Mouse (Mus musculus) myocyte (in vitro differentiated cells): ENCODE results near the gene Acadsb. TPM values are rescaled to one million over a fixed set of nuclear protein-coding genes. Genes with fewer than 3 reads are reported as not detected.
A peak's percentile ranks its signal among the peaks of the same experiment; 100 is the strongest.
"Not testable (repeated sequence)": the region's sequence is repeated elsewhere in the genome, so short reads cannot be mapped to it uniquely, and the experiment has no call there.

Source experiments
- H3K27me3 ChIP-seq: one replicate; pipeline ENCODE4 v1.6.1; 2011; ENCODE audit not compliant: control insufficient read depth, insufficient read depth, insufficient read length
- H3K36me3 ChIP-seq: one replicate; pipeline ENCODE4 v1.6.1; 2011; ENCODE audit not compliant: control insufficient read depth, insufficient read depth
- H3K4me2 ChIP-seq: one replicate; pipeline ENCODE4 v1.6.1; 2011; ENCODE audit warnings: low read depth, control low read depth
- H3K4me3 ChIP-seq: one replicate; pipeline ENCODE4 v1.5.1; 2011; ENCODE audit warnings: mild to moderate bottlenecking, control low read depth, moderate library complexity
- H3K79me2 ChIP-seq: one replicate; pipeline ENCODE4 v1.6.1; 2011; ENCODE audit not compliant: control insufficient read depth, insufficient read depth
- H3ac ChIP-seq: one replicate; pipeline ENCODE4 v1.6.1; 2011; ENCODE audit not compliant: control insufficient read depth, insufficient read length
- CEBPB ChIP-seq: IDR thresholded peaks from 2 replicates; pipeline ENCODE4 v1.6.1; 2011; ENCODE audit warnings: mild to moderate bottlenecking, moderate library complexity; ENCODE audit not compliant: poor library complexity, insufficient read depth, severe bottlenecking
- E2F4 ChIP-seq: IDR thresholded peaks from one replicate; pipeline ENCODE4 v1.6.1; 2011; ENCODE audit warnings: mild to moderate bottlenecking, control low read depth, moderate library complexity; ENCODE audit not compliant: insufficient read depth
- MAX ChIP-seq: IDR thresholded peaks from one replicate; pipeline ENCODE4 v1.6.1; 2011; ENCODE audit warnings: low read depth, mild to moderate bottlenecking, control low read depth
- MYOD1 ChIP-seq, 3 experiments: IDR thresholded peaks; one replicate each; pipeline ENCODE4 v1.6.1; 2011; ENCODE audit warnings: control low read depth in 2 of 3, low read depth in 2 of 3, mild to moderate bottlenecking in 2 of 3, moderate library complexity in 1 of 3; ENCODE audit not compliant: insufficient read length in 2 of 3, control insufficient read depth in 1 of 3
- MYOG ChIP-seq, 3 experiments: IDR thresholded peaks; one replicate each; pipeline ENCODE4 v1.6.1; 2011; ENCODE audit warnings: control low read depth in 2 of 3, low read depth in 2 of 3, mild to moderate bottlenecking in 2 of 3; ENCODE audit not compliant: insufficient read length in 2 of 3, control insufficient read depth in 1 of 3, insufficient read depth in 1 of 3
- POLR2A ChIP-seq: IDR thresholded peaks from one replicate; pipeline ENCODE4 v1.6.1; 2011; ENCODE audit warnings: low read depth, mild to moderate bottlenecking, control low read depth, moderate library complexity; ENCODE audit not compliant: insufficient read length
- POLR2AphosphoS2 ChIP-seq: IDR thresholded peaks from one replicate; pipeline ENCODE4 v1.6.1; 2011; ENCODE audit warnings: low read depth, control low read depth; ENCODE audit not compliant: insufficient read length
- REST ChIP-seq: IDR thresholded peaks from one replicate; pipeline ENCODE4 v1.6.1; 2011; ENCODE audit warnings: mild to moderate bottlenecking, control low read depth, moderate library complexity; ENCODE audit not compliant: insufficient read depth, insufficient read length
- SRF ChIP-seq: IDR thresholded peaks from one replicate; pipeline ENCODE4 v1.6.1; 2011; ENCODE audit warnings: low read depth; ENCODE audit not compliant: control insufficient read depth, insufficient read length
- TCF12 ChIP-seq: IDR thresholded peaks from one replicate; pipeline ENCODE4 v1.6.1; 2011; ENCODE audit warnings: mild to moderate bottlenecking, control low read depth; ENCODE audit not compliant: poor library complexity, insufficient read depth, severe bottlenecking
- TCF3 ChIP-seq: IDR thresholded peaks from one replicate; pipeline ENCODE4 v1.6.1; 2011; ENCODE audit warnings: low read depth, control low read depth; ENCODE audit not compliant: insufficient read length
- USF1 ChIP-seq: IDR thresholded peaks from one replicate; pipeline ENCODE4 v1.6.1; 2011; ENCODE audit warnings: low read depth, mild to moderate bottlenecking, control low read depth, moderate library complexity
- polyA plus RNA-seq: library from polyadenylated mRNA; unstranded; fragments of >200 nt; fragmentation: generic; extraction: Trizol; gene quantifications from one replicate; pipeline ENCODE4 v1.2.1, GENCODE M21; 2012; ENCODE audit warnings: missing spikeins

The Acadsb gene
- polyA plus RNA-seq, 1 experiment: 14.7 TPM

- peak within 1 kb of the TSS; percentile 85 for H3ac ChIP-seq
- TF ChIP-seq POLR2AphosphoS2 (peak; percentile 96), SRF (no peak), POLR2A (peak; percentile 99), MYOD1 (IDR thresholded peaks at IDR 0.05; ENCODE audit: control insufficient read depth in 1 of 3, insufficient read length in 2 of 3, low read depth in 2 of 3) (peak in 2 of 3 experiments; percentile 1 to 19), TCF3 (no peak), MYOG (IDR thresholded peaks at IDR 0.05; ENCODE audit: control insufficient read depth in 1 of 3, insufficient read depth in 1 of 3, insufficient read length in 2 of 3, low read depth in 2 of 3) (peak in 2 of 3 experiments; percentile 18 to 41)
Observed at GRCm38 (mm10) chr7:131370648-131371469, 39.5 kb upstream of the Acadsb start, which contains the start of gene Pstk. Gene Pstk (plus strand): TSS chr7:131371141.

GRCm38 (mm10) chr7:131371470-131371860 is 38.9 kb upstream of the Acadsb start:
- TF ChIP-seq CEBPB: no peak
- Histone ChIP-seq H3K27me3 (no peaks in the 10 kb centered on the region), H3K4me3 (peak overlapping the region; percentile 37), H3K4me2 (peak overlapping the region; percentile 89), H3ac (peak overlapping the region; percentile 85), H3K79me2 (peaks cover 6% of the 10 kb centered on the region), H3K36me3 (no peaks in the 10 kb centered on the region)

More at GRCm38 (mm10) chr7:131370648-131371469, 39.5 kb upstream of the Acadsb start, which contains the start of gene Pstk:
- Histone ChIP-seq H3K27me3 (no peaks in the 10 kb centered on the region), H3K4me2 (peak within 1 kb of the TSS; percentile 89), H3K4me3 (peak within 1 kb of the TSS; percentile 37), H3K79me2 (peaks cover 6% of the 10 kb centered on the region), H3K36me3 (no peaks in the 10 kb centered on the region)

- TF ChIP-seq REST (no peak), MYOG (IDR thresholded peaks at IDR 0.05; ENCODE audit: control insufficient read depth in 1 of 3, insufficient read depth in 1 of 3, insufficient read length in 2 of 3, low read depth in 2 of 3) (no peak), SRF (no peak), MAX (no peak), CEBPB (no peak), POLR2A (no peak), TCF3 (no peak), MYOD1 (IDR thresholded peaks at IDR 0.05; ENCODE audit: control insufficient read depth in 1 of 3, insufficient read length in 2 of 3, low read depth in 2 of 3) (no peak), USF1 (no peak)
- peaks cover 6% of the 10 kb centered on the region for H3K79me2 ChIP-seq
- H3K36me3 ChIP-seq: no peaks in the 10 kb centered on the region
- peak overlapping the region; percentile 89 for H3K4me2 ChIP-seq
- H3K4me3 ChIP-seq: peak overlapping the region; percentile 37
- H3K27me3 ChIP-seq: no peaks in the 10 kb centered on the region
- H3ac ChIP-seq: peak overlapping the region; percentile 85
Observed at GRCm38 (mm10) chr7:131371880-131372651, 38.3 kb upstream of the Acadsb start.

GRCm38 (mm10) chr7:131391761-131392160 is 18.6 kb upstream of the Acadsb start:
- H3K79me2 ChIP-seq, H3K4me2 ChIP-seq, H3K4me3 ChIP-seq, H3K27me3 ChIP-seq, H3ac ChIP-seq: not testable (repeated sequence)
- H3K36me3 ChIP-seq: peaks cover 18% of the 10 kb centered on the region

- TF ChIP-seq SRF: no peak
- no peak for TF ChIP-seq POLR2A
- TF ChIP-seq REST: no peak
- TF ChIP-seq MYOG (IDR thresholded peaks at IDR 0.05; ENCODE audit: control insufficient read depth in 1 of 3, insufficient read depth in 1 of 3, insufficient read length in 2 of 3, low read depth in 2 of 3): no peak
- TF ChIP-seq E2F4: no peak
- no peak for TF ChIP-seq POLR2AphosphoS2
- no peak for TF ChIP-seq CEBPB
- TF ChIP-seq MYOD1 (IDR thresholded peaks at IDR 0.05; ENCODE audit: control insufficient read depth in 1 of 3, insufficient read length in 2 of 3, low read depth in 2 of 3): no peak
- no peak for TF ChIP-seq TCF3
- no peak for TF ChIP-seq USF1
- no peak for TF ChIP-seq MAX
- no peak for TF ChIP-seq TCF12
- peak overlapping the region; percentile 94 for H3K4me3 ChIP-seq
- peak overlapping the region; percentile 92 for H3ac ChIP-seq
- no peaks in the 10 kb centered on the region for H3K36me3 ChIP-seq
- H3K79me2 ChIP-seq: peaks cover 42% of the 10 kb centered on the region
- no peaks in the 10 kb centered on the region for H3K27me3 ChIP-seq
- peak overlapping the region; percentile 79 for H3K4me2 ChIP-seq
Observed at GRCm38 (mm10) chr7:131409321-131409987, 947 bp upstream of the Acadsb start.
